Mouse (Mus musculus): ENCODE data around the gene Syt7. TPM values are rescaled to one million over a fixed set of nuclear protein-coding genes. Genes with fewer than 3 reads are reported as not detected.

The Syt7 gene
- polyA plus RNA-seq, 1 experiment from 2014 or later = 0.84 TPM

- ATAC-seq (ENCODE audit: insufficient read depth, low FRiP score) = no peak
- 64% methylated on average over 1 of the region's 1 CpGs for WGBS
- no peaks in the 10 kb centered on the region for H3K9me3 ChIP-seq (replicated peaks; ENCODE audit: control insufficient read depth, low read length)
- no peaks in the 10 kb centered on the region for H3K36me3 ChIP-seq (ENCODE audit: control insufficient read depth, insufficient read depth, low read length)
- no peak overlapping the region for H3K9ac ChIP-seq (ENCODE audit: low read length)
- H3K4me1 ChIP-seq (ENCODE audit: control insufficient read depth, insufficient read depth, low read length) = no peaks in the 10 kb centered on the region
- H3K4me2 ChIP-seq (ENCODE audit: low read depth, low read length) = no peak overlapping the region
- no peak overlapping the region for H3K27ac ChIP-seq (ENCODE audit: low read length)
- H3K27me3 ChIP-seq (ENCODE audit: control insufficient read depth, insufficient read depth, low read length) = no peaks in the 10 kb centered on the region
- H3K4me3 ChIP-seq (replicated peaks; ENCODE audit: low read length) = no peak overlapping the region
Observed at GRCm38 (mm10) chr19:10373191-10373590, 15.7 kb upstream of the Syt7 start.

- H3K27ac ChIP-seq (ENCODE audit: low read length) = no peak overlapping the region
- WGBS = 57% methylated on average over 5 of the region's 5 CpGs
Observed at GRCm38 (mm10) chr19:10375260-10375659, 13.6 kb upstream of the Syt7 start.

GRCm38 (mm10) chr19:10379978-10380377 is 8.9 kb upstream of the Syt7 start:
- 57% methylated on average over 5 of the region's 5 CpGs for WGBS
- Histone ChIP-seq H3K9me3 (replicated peaks; ENCODE audit: control insufficient read depth, low read length) (no peaks in the 10 kb centered on the region), H3K9ac (ENCODE audit: low read length) (no peak overlapping the region), H3K27ac (ENCODE audit: low read length) (no peak overlapping the region), H3K4me3 (replicated peaks; ENCODE audit: low read length) (no peak overlapping the region), H3K27me3 (ENCODE audit: control insufficient read depth, insufficient read depth, low read length) (no peaks in the 10 kb centered on the region; the same call in 1 of the 2 replicates), H3K36me3 (ENCODE audit: control insufficient read depth, insufficient read depth, low read length) (no peaks in the 10 kb centered on the region), H3K4me1 (ENCODE audit: control insufficient read depth, insufficient read depth, low read length) (no peaks in the 10 kb centered on the region), H3K4me2 (ENCODE audit: low read depth, low read length) (no peak overlapping the region)
- ATAC-seq (ENCODE audit: insufficient read depth, low FRiP score) = no peak

More at GRCm38 (mm10) chr19:10375260-10375659, 13.6 kb upstream of the Syt7 start:
- Histone ChIP-seq H3K4me3 (replicated peaks; ENCODE audit: low read length) (no peak overlapping the region), H3K9ac (ENCODE audit: low read length) (no peak overlapping the region), H3K27me3 (ENCODE audit: control insufficient read depth, insufficient read depth, low read length) (no peaks in the 10 kb centered on the region), H3K36me3 (ENCODE audit: control insufficient read depth, insufficient read depth, low read length) (no peaks in the 10 kb centered on the region), H3K4me2 (ENCODE audit: low read depth, low read length) (no peak overlapping the region), H3K4me1 (ENCODE audit: control insufficient read depth, insufficient read depth, low read length) (no peaks in the 10 kb centered on the region), H3K9me3 (replicated peaks; ENCODE audit: control insufficient read depth, low read length) (no peaks in the 10 kb centered on the region)
- ATAC-seq (ENCODE audit: insufficient read depth, low FRiP score) = peak; percentile 56

- Histone ChIP-seq H3K36me3 (ENCODE audit: control insufficient read depth, insufficient read depth, low read length) (no peaks in the 10 kb centered on the region), H3K27ac (ENCODE audit: low read length) (no peak overlapping the region), H3K4me3 (replicated peaks; ENCODE audit: low read length) (no peak overlapping the region), H3K4me1 (ENCODE audit: control insufficient read depth, insufficient read depth, low read length) (peaks cover 11% of the 10 kb centered on the region), H3K9ac (ENCODE audit: low read length) (no peak overlapping the region), H3K9me3 (replicated peaks; ENCODE audit: control insufficient read depth, low read length) (no peaks in the 10 kb centered on the region), H3K27me3 (ENCODE audit: control insufficient read depth, insufficient read depth, low read length) (peaks cover 12% of the 10 kb centered on the region), H3K4me2 (ENCODE audit: low read depth, low read length) (no peak overlapping the region)
- ATAC-seq (ENCODE audit: insufficient read depth, low FRiP score) = no peak
- WGBS = 61% methylated on average over 5 of the region's 5 CpGs
Observed at GRCm38 (mm10) chr19:10387660-10388059, 1.2 kb upstream of the Syt7 start.

GRCm38 (mm10) chr19:10389391-10390098 is 655 bp downstream of the Syt7 start:
- no peaks in the 10 kb centered on the region for H3K36me3 ChIP-seq (ENCODE audit: control insufficient read depth, insufficient read depth, low read length)
- peak overlapping the region; percentile 62 for H3K4me3 ChIP-seq (replicated peaks; ENCODE audit: low read length)
- peaks cover 11% of the 10 kb centered on the region for H3K4me1 ChIP-seq (ENCODE audit: control insufficient read depth, insufficient read depth, low read length)
- WGBS = under 1% methylated on average over 54 of the region's 54 CpGs
- H3K4me2 ChIP-seq (ENCODE audit: low read depth, low read length) = peak overlapping the region; percentile 95
- H3K27me3 ChIP-seq (ENCODE audit: control insufficient read depth, insufficient read depth, low read length) = peaks cover 12% of the 10 kb centered on the region
- peak; percentile 38 for ATAC-seq (ENCODE audit: insufficient read depth, low FRiP score)
- no peaks in the 10 kb centered on the region for H3K9me3 ChIP-seq (replicated peaks; ENCODE audit: control insufficient read depth, low read length)
- H3K27ac ChIP-seq (ENCODE audit: low read length) = no peak overlapping the region
- peak overlapping the region; percentile 78 for H3K9ac ChIP-seq (ENCODE audit: low read length)

- Histone ChIP-seq H3K27ac (ENCODE audit: low read length) (no peak overlapping the region), H3K9ac (ENCODE audit: low read length) (0 out of 2 replicates have a peak overlapping the region, but pooled peaks have one; percentile 78), H3K4me2 (ENCODE audit: low read depth, low read length) (peak overlapping the region; percentile 95), H3K9me3 (replicated peaks; ENCODE audit: control insufficient read depth, low read length) (no peaks in the 10 kb centered on the region), H3K27me3 (ENCODE audit: control insufficient read depth, insufficient read depth, low read length) (peaks cover 12% of the 10 kb centered on the region), H3K4me3 (replicated peaks; ENCODE audit: low read length) (peak overlapping the region; percentile 62; the same call in 1 of the 2 replicates), H3K4me1 (ENCODE audit: control insufficient read depth, insufficient read depth, low read length) (peaks cover 11% of the 10 kb centered on the region), H3K36me3 (ENCODE audit: control insufficient read depth, insufficient read depth, low read length) (no peaks in the 10 kb centered on the region)
- 16% methylated on average over 12 of the region's 12 CpGs for WGBS
- ATAC-seq (ENCODE audit: insufficient read depth, low FRiP score) = no peak
Observed at GRCm38 (mm10) chr19:10390099-10390680, 1.3 kb downstream of the Syt7 start.

GRCm38 (mm10) chr19:10391028-10391427 is 2.1 kb downstream of the Syt7 start:
- H3K9ac ChIP-seq (ENCODE audit: low read length) = no peak overlapping the region
- no peaks in the 10 kb centered on the region for H3K9me3 ChIP-seq (replicated peaks; ENCODE audit: control insufficient read depth, low read length)
- peaks cover 11% of the 10 kb centered on the region for H3K4me1 ChIP-seq (ENCODE audit: control insufficient read depth, insufficient read depth, low read length)
- no peak for ATAC-seq (ENCODE audit: insufficient read depth, low FRiP score)
- H3K4me2 ChIP-seq (ENCODE audit: low read depth, low read length) = no peak overlapping the region
- H3K27me3 ChIP-seq (ENCODE audit: control insufficient read depth, insufficient read depth, low read length) = peaks cover 12% of the 10 kb centered on the region
- H3K4me3 ChIP-seq (replicated peaks; ENCODE audit: low read length) = no peak overlapping the region
- no peak overlapping the region for H3K27ac ChIP-seq (ENCODE audit: low read length)
- WGBS = 80% methylated on average over 7 of the region's 7 CpGs
- H3K36me3 ChIP-seq (ENCODE audit: control insufficient read depth, insufficient read depth, low read length) = no peaks in the 10 kb centered on the region

GRCm38 (mm10) chr19:10391995-10392394 is 3.1 kb downstream of the Syt7 start:
- no peaks in the 10 kb centered on the region for H3K9me3 ChIP-seq (replicated peaks; ENCODE audit: control insufficient read depth, low read length)
- H3K9ac ChIP-seq (ENCODE audit: low read length) = no peak overlapping the region
- H3K4me3 ChIP-seq (replicated peaks; ENCODE audit: low read length) = no peak overlapping the region
- H3K27me3 ChIP-seq (ENCODE audit: control insufficient read depth, insufficient read depth, low read length) = peaks cover 12% of the 10 kb centered on the region
- WGBS = 16% methylated on average over 3 of the region's 3 CpGs
- no peak overlapping the region for H3K4me2 ChIP-seq (ENCODE audit: low read depth, low read length)
- H3K36me3 ChIP-seq (ENCODE audit: control insufficient read depth, insufficient read depth, low read length) = no peaks in the 10 kb centered on the region
- ATAC-seq (ENCODE audit: insufficient read depth, low FRiP score) = no peak
- peaks cover 11% of the 10 kb centered on the region for H3K4me1 ChIP-seq (ENCODE audit: control insufficient read depth, insufficient read depth, low read length)
- no peak overlapping the region for H3K27ac ChIP-seq (ENCODE audit: low read length)

GRCm38 (mm10) chr19:10393471-10393870 is 4.6 kb downstream of the Syt7 start:
- Histone ChIP-seq H3K4me1 (ENCODE audit: control insufficient read depth, insufficient read depth, low read length) (peaks cover 11% of the 10 kb centered on the region), H3K9ac (ENCODE audit: low read length) (no peak overlapping the region), H3K27me3 (ENCODE audit: control insufficient read depth, insufficient read depth, low read length) (peaks cover 6% of the 10 kb centered on the region), H3K4me2 (ENCODE audit: low read depth, low read length) (no peak overlapping the region), H3K36me3 (ENCODE audit: control insufficient read depth, insufficient read depth, low read length) (no peaks in the 10 kb centered on the region), H3K4me3 (replicated peaks; ENCODE audit: low read length) (no peak overlapping the region), H3K27ac (ENCODE audit: low read length) (no peak overlapping the region), H3K9me3 (replicated peaks; ENCODE audit: control insufficient read depth, low read length) (no peaks in the 10 kb centered on the region)
- ATAC-seq (ENCODE audit: insufficient read depth, low FRiP score) = no peak
- WGBS = 93% methylated on average over 6 of the region's 6 CpGs

Measured in stomach, embryonic 16.5 days (tissue).